Mouse (Mus musculus) adrenal gland, postnatal 36 days (tissue): ENCODE results near the gene Dap. TPM values are rescaled to one million over a fixed set of nuclear protein-coding genes. Genes with fewer than 3 reads are reported as not detected.

Source experiments
- DNase-seq, 2 experiments: peaks; one replicate each; pipeline ENCODE4 v3.0.0; 2021; ENCODE audit warnings: mixed read lengths in 1 of 2
- total RNA-seq, 2 experiments: library from RNA; stranded (reverse); gene quantifications; 2 replicates each; pipeline ENCODE4 v1.2.3; 2021

The Dap gene
- total RNA-seq, 2 experiments from 2014 or later: 83.5 to 88.7 TPM

- peak; percentile 70 to 77 for DNase-seq
Measured at GRCm38 (mm10) chr15:31237368-31237767, 13.3 kb downstream of the Dap start.

GRCm38 (mm10) chr15:31237898-31238297 lies 13.8 kb downstream of the Dap start:
- DNase-seq: no peak

DNA sequence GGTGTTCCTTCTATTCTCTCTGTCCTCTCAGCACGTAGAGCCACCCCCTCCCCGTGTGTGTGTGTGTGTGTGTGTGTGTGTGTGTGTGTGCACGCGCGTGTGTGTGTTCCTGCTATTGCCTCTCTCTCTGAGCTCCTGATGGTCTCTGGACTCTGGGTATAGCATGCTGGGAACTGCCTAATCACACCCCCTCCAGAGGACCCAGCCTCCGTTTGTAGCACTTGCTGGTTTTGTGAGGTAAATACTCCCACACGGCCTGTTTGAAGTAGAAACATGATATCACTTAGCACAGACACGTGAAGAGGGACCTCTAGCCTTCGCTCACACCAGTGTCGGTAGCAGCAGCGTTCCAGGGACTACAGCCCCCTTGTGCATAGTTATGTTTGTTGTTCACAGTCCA lies 14.5 kb downstream of the Dap start:
- DNase-seq: no peak

DNA sequence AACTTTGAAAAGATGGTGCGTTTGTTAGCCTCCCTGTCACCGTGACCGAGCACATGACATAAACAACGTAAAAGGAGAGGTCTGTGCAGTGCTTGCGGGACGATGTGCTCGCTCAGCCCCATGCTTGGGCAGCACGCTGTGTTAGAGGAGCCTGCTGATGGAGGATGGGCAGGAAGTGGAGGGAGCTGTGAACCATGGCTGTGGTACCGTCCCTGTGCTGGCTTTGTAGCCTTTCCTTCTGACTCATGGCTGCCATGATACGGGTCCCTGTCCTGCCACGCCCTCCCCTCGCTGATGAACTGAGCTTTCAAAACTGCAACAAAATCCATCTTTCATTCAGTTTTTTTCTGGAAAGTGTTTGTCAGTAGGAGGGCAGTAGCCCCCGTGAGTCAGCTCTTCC lies 15.6 kb downstream of the Dap start:
- no peak for DNase-seq

DNA sequence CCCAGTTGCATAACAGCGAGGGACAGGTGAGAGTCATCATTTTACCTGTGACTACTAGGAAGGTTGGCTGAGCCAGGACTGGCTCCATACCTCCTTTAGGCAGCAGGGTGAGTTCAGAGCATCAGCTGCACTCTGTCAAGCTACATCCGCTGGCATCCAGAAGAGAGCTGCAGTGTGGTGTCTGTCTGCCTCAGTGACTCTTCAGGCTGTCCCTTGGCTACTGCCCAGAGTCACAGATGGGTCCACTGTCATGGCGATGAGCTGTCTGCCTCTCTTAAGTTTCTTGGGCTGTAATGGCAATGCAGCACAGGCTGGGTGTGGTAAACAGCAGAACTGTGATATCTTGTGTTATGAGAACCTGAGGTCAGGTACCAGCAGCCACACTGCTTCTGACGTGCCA lies 16.1 kb downstream of the Dap start:
- no peak for DNase-seq

GRCm38 (mm10) chr15:31243260-31243659 lies 19.1 kb downstream of the Dap start:
- no peak for DNase-seq

- no peak for DNase-seq
Measured at GRCm38 (mm10) chr15:31244696-31245445, 20.8 kb downstream of the Dap start.

DNA sequence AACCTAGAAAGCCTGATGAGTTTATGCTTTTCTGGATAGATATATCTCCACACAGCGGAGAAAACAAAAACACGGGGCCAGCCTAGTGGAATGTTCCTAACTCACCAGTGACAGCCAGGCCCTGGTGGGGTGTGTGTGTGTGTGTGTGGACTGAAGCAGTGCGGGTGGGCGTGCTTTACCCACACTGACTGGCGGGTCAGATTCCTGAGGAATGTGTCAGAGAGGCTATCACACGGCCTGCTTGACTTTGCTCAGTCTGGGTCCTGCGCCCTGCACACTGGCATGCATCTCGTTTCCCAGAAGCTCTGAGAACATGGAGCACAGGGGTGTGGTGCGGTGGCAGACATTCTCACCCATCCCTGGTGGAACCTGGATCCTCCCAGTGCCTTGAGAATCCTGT lies 21.8 kb downstream of the Dap start:
- DNase-seq: no peak

DNA sequence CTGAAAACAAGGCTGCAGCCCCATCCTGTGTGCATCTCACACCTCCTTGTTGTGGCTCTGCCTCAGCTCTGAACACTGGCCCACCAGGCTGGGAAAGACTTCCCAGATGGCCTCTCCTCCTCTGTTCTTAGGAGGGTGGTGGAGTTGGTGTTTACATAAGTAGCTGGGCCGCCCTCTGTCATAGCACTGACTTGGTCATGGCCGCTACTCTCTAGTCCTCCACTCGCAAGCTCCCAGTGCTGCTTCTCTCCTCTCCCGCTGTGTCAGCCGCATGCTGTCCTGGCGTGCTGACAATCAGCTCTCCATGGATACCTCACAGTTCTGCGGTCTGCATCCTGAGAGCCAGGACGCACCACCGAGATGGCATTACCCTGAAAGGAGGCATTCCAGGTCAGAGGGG lies 22.9 kb downstream of the Dap start:
- DNase-seq: no peak

GRCm38 (mm10) chr15:31248882-31249281 lies 24.8 kb downstream of the Dap start:
- no peak for DNase-seq

DNA sequence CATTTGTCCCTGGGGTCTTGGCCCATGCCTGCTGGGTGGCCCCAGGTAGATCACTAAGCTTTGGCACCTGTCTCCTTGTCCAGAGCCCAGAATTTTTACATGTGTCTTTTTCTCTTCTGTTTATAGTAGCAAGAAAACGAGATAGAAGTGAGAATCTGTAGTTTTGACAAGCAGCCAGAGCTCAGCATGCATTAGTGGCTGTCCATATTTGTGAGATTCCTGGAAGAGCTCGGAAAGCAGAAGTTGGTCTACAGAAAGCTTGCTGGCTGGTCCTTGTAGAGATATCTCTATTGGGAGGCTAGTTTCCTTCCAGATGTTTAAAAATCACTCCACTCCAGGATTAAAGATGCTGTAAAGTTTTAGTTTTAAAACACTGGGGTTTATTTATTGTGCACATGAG lies 25.9 kb downstream of the Dap start:
- no peak for DNase-seq

- DNase-seq: no peak
Measured at GRCm38 (mm10) chr15:31250676-31251075, 26.6 kb downstream of the Dap start.

- no peak for DNase-seq
Measured at GRCm38 (mm10) chr15:31251189-31251588, 27.1 kb downstream of the Dap start.

DNA sequence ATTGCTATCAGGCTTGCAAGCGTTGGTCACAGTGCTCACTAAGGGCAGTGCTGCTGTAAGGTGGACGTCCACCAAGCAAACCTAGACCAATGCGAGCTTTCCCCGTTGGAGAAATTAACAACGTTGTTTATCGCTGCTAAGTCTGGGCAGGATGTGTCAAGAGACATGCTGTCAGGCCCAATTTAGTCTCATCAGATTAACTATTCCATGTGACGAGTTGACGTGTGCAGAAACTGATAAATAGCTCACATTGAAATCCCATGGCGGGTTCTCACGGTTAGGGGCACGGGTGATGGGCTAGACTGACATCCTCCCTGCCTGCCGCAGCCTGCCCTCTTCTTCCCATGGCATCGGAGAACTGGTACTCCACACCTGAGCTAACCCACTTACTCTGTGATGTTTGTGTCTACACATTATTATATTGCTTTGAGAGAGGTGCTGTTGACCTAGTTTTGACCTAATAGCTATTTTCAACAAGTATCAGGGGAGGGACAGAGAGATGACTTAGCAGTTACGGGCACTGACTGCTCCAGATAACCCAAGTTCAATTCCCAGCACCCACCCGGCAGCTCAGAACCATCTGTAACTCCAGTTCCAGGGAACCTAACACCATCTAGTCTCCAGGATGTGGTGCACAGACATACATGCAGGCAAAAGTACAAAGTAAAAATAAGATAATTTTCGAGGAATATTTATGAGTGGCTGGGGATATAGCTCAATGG lies 28.6 kb downstream of the Dap start:
- DNase-seq: no peak

DNA sequence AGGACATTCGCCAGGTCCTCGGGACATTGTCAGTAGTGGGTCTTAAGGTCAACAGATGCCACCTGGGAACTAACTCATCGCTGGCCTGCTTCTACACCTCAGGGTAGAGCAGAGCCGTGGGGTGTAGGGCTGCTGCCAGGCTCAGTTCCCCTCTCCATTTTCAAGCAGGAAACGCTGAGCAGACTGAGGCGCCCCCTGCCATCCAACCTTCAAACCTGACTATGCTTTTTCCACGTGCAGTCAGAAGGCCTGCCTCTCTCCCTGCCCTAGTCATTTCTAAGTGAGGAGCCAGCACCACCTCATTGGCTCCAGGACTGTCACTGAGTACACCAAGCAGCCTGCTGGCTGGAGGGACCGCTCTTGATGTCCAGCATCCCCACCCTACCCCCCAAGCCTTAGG lies 29.3 kb downstream of the Dap start:
- DNase-seq: no peak

- DNase-seq: no peak
Measured at GRCm38 (mm10) chr15:31253963-31254362, 29.8 kb downstream of the Dap start.

DNA sequence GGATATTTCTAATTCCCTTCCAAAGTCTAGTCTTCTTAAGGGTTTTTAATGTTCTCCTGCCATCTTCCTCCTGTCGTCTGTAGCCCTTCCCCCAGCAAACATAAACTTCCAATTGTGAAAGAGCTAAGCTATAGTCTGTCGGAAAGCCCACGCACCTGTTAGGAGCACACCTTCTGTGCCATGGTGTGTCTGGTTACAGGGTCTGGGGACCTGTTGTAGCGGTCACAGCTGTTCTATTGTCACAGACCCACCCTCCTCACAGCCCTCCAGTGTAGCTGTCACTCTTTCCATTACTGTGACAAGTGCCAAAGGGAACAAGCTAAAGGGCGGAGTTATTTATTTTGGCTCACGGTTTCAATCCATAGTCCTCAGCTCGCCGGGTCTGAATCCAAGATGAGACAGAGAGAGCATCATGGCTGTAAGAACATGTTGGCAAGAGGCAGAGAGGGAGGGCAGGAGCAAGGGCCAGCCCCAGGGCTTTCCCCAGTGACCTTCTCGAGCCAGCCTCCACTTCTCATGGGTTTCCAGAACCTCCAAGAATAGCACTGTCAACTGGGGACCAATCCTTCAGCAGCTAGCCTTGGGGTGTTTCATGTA lies 30.9 kb downstream of the Dap start:
- DNase-seq: no peak

DNA sequence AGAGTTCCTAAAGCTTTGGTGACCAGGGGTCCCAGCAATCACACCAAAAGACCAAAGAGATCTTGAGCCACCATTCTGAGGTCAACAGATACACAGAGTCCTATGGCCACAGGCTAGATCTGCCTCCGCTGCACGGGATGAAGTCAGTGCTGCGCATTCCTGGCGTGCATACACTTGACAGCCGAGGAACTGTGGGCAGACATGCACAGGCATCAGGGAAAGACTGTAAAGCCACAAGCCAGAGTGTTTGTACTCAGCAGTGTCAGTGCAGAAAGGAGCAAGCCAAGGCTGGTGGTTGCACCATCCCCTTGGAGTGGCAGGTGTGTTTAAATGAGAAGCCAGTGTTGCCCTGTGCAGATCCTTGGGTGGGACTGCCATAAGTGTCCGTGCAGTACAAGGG lies 31.6 kb downstream of the Dap start:
- no peak for DNase-seq

GRCm38 (mm10) chr15:31257329-31257728 lies 33.2 kb downstream of the Dap start:
- DNase-seq: no peak

GRCm38 (mm10) chr15:31258029-31258692 lies 34.0 kb downstream of the Dap start:
- DNase-seq: no peak

DNA sequence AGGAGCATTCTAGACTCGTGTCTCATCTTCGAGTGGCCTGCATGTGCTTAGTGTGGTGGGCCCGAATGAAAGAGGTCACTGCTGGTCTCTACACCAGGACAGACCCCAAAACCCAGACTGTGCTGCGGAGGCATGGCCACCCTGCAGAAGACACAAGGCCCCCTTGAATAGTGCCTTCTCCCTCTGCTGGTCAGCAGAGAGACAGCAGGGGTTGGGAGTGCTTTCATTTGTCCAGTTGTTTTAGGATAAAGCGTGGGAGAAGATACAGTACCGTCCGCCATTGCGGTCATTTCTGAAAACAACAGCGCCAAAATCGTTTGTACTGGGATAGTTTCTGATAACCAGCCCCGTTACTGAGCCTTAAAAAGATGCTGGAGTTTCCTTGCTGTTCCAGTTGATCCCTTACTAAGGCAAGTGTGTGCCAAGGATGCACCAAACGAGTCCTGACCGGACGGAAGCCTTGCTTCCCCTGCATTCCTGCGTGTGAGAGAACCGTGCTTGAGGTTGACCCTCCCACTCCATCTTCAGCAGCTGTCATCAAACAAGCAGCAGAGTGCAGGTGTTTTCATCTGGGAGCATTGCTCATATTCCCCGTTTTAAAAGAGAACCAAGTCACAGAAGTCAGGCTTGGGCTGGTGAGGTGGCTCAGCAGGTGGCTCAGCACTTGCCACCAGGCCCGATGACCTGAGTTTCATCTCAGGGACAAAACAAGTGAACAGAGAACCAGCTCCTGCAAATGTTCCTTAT lies 34.8 kb downstream of the Dap start:
- peak; percentile 19 to 32 for DNase-seq

GRCm38 (mm10) chr15:31261094-31261493 lies 37.0 kb downstream of the Dap start:
- DNase-seq: no peak
